Mouse (Mus musculus): ENCODE data around the gene Aco1.

The Aco1 gene

DNA sequence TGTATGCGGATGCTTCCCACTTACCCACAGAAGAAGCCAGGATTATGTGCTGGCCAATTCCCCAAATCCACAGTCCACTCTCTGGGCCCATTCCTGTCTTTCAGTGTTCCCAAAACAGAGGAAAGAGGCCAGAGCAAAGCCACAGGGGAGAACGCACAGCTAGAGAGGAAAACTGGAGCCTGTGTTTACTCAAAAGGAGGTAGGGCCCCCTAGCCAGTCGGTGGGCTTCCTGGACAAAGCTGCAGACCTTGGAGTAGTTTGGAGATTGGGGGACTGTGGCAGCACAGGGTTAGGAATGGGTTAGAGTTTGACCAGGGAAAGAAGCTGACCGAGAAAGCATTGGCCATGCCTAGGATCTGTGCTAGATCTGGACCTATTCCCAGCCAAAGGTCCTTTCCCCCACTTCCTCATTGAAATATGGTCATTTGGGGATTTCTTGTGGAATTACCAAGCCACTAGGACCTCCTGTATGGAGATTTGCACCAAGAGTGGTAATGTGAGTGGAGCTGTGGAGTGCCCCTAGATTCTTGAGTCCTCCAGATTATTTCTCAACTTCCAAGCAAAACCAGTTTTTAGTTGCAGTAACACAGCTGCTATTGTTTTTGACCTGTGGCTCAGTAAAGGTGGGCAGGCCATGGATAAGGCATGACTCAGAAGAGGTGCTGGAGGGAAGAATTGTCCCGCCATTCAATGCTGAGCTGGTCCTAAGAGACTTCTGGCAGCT is 14.8 kb downstream of the Aco1 start:
- DNase-seq: no peak

DNA sequence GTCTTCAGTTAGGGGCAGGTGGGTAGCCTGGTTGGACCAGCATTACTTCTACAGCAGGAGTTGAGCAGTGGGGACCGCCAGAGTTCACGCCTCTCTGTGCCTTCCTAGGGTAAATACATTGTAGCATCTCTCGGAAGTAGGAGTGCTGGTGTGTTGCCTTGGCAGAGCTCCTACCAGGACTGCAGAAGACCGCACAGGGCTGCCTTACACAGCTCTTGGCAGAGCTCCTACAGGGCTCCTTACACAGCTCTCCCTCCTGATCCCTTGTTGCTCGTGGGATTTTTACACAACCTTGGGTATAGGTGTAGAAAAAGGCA is 15.3 kb downstream of the Aco1 start:
- no peak for DNase-seq

DNA sequence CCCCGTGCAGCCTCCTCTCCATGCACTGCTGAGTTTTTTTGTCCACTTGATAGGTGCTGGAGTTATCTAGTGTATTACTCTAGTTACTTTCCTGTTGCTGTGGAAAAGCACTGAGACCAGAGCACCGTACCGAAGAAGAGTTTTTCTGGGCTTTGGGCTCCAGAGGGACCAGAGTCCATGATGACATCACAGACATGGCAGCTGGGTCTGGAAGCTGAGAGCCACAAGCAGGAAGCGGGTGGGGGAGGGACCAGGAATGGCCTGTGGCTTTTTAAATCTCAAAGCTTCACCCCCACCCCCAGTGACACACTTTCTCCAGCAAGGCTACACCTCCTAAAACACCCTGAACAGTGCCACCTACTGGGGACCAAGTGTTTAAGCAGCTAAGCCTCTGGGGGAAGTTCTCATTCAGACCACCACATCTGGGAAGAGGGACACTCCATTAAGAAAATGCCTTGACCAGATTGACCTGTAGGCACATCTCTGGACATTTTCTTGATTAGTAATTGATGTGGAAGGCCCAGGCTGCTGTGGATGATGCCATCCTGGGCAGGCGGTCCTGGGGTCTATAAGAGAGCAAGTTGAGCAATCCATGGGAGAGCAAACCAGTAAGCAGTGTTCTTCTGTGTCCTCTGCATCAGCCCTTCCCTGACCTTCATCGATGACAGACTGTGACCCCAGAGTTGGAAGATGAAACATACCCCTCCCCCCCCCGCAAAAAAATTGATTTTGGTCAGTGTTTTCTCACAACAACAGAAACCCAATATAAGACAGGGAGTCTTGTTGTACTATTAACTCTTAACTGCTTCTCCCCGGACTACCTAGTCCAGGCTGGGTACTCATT is 17.9 kb downstream of the Aco1 start:
- no peak for DNase-seq

DNA sequence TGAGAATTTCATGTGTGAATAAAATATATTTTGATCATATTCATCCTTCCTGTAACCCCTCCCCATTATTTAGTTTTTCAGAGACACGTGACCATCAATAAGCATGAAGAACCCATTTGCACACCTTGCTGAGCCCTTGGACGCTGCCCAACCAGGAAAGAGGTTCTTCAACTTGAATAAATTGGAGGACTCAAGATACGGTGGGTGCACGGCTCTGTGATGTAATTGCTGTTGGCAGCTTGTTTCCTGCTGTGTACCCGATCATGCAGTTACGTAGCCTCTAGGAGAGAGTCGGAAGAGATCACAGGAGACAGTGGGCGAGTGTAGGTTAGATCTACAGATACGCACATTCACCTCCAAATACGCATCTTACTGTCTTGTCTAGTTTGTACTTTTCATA is 20.8 kb downstream of the Aco1 start:
- DNase-seq: no peak

DNA sequence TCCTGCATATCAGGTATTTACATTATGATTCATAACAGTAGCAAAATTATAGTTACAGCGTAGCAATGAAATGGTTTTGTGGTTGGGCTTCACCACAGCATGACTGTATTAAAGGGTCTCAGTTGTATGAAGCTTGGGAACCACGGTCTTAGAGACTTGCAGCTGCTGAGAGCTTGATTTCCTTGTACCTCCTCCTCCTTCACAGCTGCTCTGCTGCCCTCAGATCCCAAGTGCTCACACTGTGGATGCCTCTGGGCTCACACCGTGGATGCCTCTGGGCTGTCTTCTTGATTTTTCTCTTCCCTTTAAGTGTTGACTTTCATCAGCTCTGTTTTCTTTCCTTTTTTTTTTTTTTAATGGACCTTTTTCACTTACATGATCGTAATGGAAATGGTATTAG is 28.6 kb downstream of the Aco1 start:
- DNase-seq: no peak

DNA sequence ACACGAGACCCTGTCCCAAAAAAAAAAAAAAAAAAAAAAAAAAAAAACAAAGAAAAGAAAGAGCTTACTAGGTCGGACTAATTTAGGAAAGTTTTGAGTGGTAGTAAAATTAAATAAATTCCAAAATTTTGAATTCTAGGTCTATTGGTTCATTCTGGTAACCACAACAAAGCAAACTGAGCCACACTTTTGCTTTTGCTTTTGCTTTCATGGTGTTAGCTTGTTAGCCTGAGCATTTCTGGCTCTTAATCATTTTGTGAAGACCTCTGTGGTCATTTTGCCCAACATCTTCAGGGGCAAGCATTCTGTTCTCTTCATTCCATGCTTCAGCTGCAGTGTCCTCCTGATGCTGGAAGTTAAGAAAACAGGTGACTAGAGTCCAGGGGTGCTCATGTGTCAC is 29.5 kb downstream of the Aco1 start:
- no peak for DNase-seq

DNA sequence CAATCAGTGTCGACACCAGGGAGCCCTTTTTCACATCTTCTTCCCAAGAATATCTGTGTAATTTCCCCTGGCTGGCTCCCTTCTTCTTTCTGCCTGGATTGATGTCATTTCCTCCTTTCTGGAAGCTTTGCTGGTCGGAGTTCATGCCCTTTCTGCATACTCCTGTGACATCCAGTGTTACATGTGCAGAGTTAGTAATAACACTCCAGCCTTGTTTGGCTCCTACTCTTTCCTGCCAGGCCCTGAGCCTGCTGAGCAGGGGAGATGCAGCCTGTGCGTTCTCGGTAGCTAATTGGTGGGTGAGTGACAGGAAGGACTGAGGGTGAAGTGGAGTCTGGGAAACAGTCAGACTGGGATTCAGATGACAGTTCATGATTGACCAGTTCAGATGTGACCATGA is 31.4 kb downstream of the Aco1 start:
- DNase-seq: no peak

DNA sequence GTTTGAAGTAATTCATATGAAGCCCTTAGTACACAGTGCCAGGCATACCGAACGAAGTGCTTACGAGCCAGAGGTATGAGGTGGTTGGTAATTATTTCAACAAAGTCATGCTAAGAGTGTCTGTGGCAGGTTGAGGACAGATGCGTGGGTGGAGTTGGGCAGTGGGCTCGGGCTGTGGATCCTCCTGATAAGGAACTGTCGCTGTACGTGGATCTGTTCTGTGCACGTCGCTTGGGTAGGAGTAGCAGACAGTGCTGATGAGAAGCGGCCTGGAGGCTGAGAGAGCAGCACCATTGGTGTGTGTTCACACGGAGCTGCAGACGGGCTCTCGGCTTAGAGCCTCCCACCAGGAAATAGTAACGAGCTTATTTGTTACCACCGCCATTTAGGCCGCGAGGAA is 35.7 kb downstream of the Aco1 start:
- DNase-seq: no peak

DNA sequence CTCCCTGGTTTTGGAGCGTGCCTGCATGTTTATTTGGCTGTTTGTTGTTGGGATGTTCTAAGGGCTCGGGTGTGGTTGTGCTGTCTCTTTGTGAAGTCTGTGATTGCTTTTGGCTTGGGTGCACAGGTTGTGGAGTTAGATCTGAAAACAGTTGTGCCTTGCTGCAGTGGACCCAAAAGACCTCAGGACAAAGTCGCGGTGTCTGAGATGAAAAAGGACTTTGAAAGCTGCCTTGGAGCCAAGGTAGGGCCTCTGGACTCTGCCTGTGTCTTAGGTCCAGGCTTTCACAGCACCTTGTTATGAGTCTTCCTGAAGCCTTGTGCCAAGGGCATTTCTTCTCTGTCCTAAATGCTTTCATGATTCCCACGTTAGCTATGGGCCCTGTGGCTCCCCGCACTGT is 37.2 kb downstream of the Aco1 start:
- DNase-seq: no peak

DNA sequence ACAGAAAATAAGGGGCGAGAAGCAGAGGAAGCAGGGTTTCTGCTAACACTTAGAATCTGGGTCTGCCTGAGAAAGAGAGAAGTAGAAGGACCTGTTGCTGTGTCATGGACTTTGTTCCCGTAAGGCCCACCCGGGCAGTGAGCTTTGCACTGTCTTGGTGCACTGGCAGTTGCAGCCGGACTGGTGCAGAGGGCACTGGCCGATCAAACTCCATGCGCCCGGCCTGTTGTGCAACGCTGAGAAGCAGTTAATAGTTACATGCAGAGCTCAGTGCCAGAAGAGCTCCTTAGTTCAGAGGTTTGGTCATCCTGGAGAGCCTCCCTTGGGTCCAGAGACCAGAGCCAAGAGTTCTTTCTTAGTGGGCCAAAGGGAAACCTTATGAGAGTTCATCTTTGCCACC is 38.8 kb downstream of the Aco1 start:
- DNase-seq: no peak

DNA sequence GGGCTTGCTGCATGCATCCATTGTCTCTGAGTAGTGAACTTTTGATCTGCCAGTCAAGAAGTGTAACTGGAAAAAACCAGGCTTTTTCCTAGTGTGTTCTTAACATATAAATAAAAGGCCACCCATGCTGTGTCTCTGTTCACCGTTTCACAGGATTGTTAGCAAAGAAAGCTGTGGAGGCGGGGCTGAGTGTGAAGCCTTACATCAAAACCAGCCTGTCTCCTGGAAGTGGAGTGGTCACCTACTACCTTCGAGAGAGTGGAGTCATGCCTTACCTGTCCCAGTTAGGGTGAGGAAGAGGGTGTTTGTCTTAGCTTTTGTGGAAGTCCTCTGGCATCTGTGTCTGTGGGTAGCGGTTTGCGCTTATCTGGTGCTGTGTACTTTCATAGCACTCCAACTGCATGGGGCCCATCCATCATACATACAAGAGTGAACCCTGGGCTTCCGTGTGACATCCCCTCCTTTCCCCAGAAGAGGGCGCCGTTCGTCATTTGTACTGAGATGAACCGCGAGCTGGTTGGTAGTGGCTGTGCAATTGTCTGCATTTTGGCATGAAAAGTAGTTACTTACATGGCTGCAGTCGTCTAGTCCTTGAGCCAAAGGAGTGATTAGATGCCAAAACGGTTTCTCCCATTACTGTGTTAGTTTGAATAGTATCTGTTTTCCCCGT is 39.9 kb downstream of the Aco1 start:
- DNase-seq: peak; percentile 24

DNA sequence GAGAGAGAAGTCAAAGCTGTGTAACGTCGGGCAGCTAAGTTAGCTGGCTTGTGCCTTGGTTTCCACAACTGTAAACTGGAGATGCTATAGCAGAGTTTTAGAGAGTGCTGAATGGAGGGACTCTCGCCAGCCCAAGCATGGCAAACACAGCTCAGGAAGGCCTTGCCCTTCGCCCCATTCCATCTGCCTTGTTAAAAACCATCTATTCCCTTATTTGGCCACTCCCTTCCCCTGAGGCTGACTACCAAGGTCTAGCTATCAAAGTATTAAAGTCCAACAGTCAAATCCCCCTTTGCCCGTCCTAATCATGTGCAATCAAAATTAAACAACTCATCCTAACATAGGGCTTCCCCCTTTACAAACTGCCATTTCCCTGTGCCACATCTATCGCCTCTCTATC is 40.9 kb downstream of the Aco1 start:
- no peak for DNase-seq

DNA sequence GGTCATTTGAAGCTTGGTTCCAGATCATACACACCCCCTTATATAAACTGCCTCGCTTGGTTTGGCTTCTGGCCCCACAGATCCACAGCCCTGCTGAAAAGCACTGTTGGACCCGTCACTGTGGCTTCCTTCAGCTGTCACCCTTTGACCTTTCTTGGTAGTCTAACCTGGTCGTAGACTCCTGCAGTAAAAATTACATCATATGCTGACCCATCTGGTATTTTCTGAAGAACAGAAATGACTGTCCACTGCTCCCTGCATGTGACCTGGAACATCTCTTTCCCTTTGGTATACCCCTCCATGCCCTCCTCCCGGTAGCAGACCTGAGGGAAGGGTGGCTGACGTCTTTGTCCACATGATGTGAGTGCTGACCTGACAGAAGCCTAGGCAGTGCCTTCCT is 41.6 kb downstream of the Aco1 start:
- DNase-seq: no peak

DNA sequence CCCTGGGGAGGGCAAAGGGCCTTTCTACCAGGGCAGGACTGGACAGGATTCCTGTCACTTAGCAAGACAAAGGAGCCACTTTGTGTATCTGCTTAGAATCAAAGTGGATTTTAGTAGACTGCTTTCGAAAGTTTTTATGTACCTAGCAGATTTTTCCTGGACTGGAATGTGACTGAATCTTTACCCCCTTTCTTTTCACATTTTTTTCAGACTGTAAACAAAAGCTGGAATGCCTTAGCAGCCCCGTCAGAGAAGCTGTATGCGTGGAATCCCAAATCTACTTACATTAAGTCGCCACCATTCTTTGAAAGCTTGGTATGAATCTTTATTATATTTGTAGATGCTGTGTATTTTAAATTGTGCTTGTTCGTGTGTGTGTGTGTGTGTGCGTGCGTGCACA is 45.1 kb downstream of the Aco1 start:
- no peak for DNase-seq

DNA sequence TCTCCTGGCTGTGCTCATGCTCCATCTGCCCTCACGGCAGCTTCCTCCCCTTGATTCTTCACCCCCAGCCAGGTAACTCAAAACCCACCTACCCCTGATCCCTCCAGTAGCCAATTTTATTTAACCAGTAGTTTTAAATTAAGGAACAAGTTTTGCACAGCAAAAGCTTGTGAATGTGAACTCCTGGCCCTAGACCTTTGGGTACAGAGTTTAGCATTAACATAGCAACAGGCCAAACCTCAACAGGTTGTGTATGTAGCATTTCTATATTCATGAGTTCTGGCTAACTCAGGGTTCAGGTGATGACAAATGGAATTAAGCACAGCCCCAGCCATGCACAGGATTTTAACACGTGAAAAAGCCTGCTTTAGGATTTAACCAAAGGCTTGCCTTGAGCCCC is 49.4 kb downstream of the Aco1 start:
- DNase-seq: no peak

DNA sequence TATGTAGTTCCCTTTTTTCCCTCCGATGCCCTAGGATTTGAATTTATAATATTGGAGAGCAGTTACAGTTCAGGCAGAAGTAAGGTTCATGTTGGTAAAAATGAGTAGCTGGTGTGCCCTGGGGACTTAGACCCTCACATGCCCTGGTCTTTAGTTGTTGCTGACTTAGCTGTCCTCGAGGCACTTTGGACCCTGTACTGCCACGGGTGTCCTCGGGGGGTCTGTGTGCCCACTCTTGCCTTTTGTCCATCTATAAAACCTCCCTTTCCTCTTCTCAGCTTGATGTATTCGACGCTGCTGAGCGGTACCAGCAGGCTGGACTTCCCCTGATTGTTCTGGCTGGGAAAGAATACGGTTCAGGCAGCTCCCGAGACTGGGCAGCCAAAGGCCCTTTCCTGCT is 50.6 kb downstream of the Aco1 start:
- DNase-seq: no peak

DNA sequence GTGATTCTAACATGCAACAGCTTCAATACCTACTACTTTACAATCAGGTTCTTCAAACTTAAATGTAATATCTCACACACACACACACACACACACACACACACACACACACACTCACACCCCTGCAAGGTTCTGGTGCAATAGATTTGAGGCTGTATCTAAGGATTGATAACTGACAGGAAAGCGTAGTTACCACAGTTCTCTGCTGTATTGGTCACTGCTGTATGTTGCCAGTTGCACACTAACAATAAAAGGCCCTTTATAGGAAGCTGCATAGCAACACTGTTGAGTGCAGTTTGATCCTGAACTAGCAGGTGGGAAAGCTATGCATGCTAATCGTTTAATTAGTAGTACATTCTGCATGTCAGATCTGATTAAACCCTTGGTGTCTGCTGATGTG is 52.5 kb downstream of the Aco1 start:
- DNase-seq: no peak

DNA sequence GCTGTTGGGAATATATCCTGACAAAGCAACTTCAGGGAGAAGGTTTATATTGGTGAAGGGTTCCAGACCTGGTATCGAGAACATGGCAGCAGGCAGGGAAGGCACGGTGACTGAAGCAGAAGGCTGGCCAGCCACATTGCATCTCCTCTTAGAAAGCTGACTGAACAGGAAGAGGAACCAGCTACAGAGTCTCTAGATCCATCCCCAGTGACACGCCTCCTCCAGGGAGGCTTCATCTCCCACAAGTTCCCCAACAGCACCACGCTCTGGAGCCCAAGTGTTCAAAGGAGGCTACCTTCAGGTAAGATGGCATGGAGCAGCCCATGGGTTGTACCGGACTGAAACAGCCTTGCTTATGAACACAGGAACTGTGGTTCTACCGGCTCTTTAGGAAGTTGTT is 59.3 kb downstream of the Aco1 start:
- no peak for DNase-seq

DNA sequence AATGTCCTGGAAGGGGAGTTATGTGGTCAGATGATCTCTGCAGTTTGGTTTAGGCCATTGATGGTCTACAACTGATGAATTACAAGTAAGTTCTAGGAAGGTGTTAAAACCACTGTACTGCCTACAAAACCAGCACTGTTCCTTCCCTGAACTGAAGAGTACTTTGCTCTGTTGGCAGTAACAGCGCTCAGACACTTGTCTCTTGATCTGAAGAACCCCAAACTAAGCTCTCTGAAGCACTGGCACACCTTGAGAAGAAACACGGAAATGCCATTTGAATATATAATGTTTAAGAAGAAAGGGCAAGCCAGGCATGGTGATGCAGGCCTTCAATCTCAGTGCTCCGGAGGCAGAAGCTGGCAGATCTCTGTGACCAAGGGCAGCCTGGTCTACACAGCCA is 61.5 kb downstream of the Aco1 start:
- no peak for DNase-seq

DNA sequence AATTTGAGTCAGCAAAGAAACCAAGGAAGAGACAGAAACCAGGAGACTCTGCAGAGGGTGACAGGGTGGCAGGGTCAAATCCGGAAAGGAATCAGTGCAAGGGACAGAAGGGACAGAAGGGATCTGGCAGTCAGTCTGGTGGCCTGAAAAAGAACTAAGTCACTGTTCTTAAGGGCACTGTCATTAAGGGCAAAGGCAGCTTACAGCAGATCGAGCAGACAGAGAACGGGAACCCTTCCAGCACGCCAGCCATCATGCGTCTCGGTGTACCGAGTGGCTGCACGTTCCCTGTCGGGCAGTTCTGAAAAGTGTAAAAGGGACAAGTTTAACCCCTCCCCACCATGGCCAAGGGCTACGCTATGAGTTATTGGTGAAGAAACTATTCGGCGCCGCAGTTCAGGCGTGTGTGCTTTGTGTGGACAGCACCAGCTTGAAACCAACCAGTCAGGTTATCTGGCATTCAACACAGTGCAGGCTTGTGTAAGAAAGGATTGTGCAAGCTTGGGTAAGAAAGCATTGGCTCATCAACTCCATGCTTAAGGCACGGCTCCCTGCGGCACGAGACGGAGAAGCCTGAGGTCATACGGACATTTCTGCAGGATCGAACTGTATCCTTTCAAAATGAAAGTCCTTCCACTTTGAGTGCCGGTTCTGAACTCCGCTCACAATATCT is 62.5 kb downstream of the Aco1 start:
- DNase-seq: no peak

DNA sequence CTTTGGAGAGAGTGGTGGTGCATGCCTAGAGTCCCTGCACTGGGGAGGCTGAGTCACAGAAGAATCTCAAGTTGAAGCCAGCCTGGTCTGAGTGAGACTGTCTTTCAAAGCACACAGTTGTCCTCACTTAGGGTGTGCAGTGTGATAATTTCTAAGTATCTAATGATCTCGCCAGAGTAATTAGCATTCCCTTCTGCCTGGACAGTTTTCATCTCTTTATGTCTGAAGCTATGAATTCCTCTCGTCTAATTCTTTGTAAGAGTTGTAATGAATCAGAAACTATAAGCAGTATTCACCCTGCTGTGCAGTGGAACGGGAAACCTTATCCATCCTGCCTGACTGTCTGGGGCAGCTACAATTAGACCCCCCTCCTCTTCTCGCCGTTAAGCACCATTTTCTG is 64.8 kb downstream of the Aco1 start:
- no peak for DNase-seq

DNA sequence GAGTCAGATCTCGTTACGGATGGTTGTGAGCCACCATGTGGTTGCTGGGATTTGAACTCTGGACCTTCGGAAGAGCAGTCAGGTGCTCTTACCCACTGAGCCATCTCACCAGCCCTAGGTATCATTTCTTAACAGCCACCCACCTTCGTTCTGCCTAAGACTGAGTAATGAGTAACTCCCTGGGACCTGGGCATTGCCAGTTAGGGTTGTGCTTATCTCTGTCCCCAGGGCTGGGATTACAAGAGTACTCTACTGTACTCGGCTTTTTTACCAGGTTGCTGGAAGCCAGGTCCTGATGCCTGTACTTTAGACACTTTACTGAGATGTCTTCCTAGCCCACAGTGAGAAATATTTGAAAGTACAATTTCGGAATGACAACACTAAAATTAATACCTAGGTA is 69.3 kb downstream of the Aco1 start:
- DNase-seq: no peak

DNA sequence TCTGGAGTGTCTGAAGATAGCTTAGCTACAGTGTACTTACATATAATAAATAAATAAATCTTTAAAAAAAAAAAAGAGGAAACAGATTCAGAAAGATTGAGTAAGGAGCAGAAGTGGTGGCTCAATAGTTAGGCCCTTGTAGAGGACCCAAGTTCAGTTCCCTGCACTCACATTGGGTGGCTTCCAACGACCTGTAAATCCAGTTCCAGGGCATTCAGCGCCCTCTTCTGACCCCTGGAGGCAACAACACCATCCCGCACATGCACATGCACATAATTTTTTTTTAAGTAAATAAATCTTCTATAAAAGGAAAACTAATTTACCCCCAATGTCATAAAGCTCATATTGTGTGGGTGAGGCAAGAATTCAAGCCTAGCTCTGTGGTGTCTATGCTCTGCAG is 75.0 kb downstream of the Aco1 start:
- no peak for DNase-seq

DNA sequence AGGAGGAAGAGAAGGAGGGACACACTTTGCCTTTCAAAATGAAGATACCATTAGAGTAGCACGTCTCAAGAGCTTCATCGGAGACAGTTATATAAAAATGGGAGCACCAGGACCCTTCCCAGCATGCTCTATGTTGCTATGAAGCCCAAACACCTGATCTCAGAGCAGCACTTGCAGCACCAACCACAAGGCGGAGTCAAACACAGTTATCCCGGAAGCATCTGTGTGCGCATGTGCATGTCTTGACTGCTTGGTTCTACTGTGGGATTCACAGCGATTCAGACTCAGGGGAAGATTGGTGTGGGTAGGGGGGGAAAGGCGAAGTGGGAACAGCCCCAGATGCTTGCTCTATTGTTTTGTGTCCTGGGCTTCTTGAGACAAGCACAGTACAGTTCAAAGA is 75.5 kb downstream of the Aco1 start:
- no peak for DNase-seq

Data from cerebellum, adult 11 months (tissue).